Comparison of ENCODE assay signal across 15 mouse cellular contexts in the genomic region with DNA sequence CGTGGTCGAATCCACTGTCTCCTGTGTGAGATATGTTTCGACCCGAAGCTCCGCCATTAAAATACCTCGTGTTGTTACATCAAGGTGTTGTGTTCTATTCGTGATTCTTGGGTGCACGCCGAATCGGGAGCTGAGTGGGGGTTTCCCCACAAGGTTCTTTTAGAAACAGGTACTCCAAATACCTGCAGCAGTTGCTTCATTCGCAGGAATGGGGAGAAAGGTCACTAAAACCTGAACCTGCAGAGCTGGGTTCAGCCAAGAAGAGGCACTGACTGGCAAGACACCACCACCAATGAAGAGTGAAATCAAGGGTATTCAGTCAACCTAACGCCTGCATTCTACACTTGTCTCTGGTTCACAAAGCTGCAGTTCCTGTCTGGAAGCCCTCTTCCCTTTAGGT. TPM values are rescaled to one million over a fixed set of nuclear protein-coding genes. Genes with fewer than 3 reads are reported as not detected.
DNase-seq lines count a peak whose midpoint lies in the region; ATAC-seq and TF ChIP-seq lines count a peak whose summit lies in the region.
"Had no signal": no experiment of that assay in that cellular context is flagged by ENCODE, and none has a peak within 500 bp of the region (broad histone marks: within the 10 kb centered on the region; RNA-seq: fewer than 3 reads in every experiment).

No protein-coding gene starts in this region.

- no peak for TF ChIP-seq CTCF in forebrain, postnatal 0 days (IDR thresholded peaks at IDR 0.05; ENCODE audit: low read depth)

- DNase-seq in kidney, adult 18-20 months, result peak; percentile 33
- no peak for DNase-seq in forebrain, postnatal 0 days
- peak; percentile 32 for DNase-seq in lung, postnatal 14 days
- no peak for DNase-seq in adrenal gland, adult 8-10 months
- DNase-seq in layer of hippocampus, postnatal 14 days (ENCODE audit: low spot score in 2 of 2), result no peak
- DNase-seq in frontal cortex, postnatal 36 days (ENCODE audit: low spot score in 2 of 2), result no peak
- DNase-seq: cerebellum, adult 9-11 months had no signal

- no peaks in the 10 kb centered on the region for H3K27me3 ChIP-seq in kidney, embryonic 16.5 days (ENCODE audit: insufficient read depth, low read length)
- no peaks in the 10 kb centered on the region for H3K27me3 ChIP-seq in forebrain, postnatal 0 days (ENCODE audit: insufficient read depth, low read length)
- no peaks in the 10 kb centered on the region for H3K27me3 ChIP-seq in neural tube, embryonic 14.5 days (ENCODE audit: control insufficient read depth, insufficient read depth, low read length)
- H3K27me3 ChIP-seq: embryonic facial prominence, embryonic 13.5 days; heart, embryonic 15.5 days had no signal

- no peak overlapping the region for H3K4me2 ChIP-seq in kidney, embryonic 16.5 days (replicated peaks; ENCODE audit: low read depth, low read length)
- no peak overlapping the region for H3K4me2 ChIP-seq in forebrain, postnatal 0 days (ENCODE audit: low read depth)
- H3K4me2 ChIP-seq in neural tube, embryonic 14.5 days (ENCODE audit: low read depth, low read length), result 0 out of 2 replicates have a peak overlapping the region, but pooled peaks have one; percentile 47

- H3K4me3 ChIP-seq in kidney, embryonic 16.5 days (ENCODE audit: low read length), result no peak overlapping the region
- H3K4me3 ChIP-seq in forebrain, postnatal 0 days (ENCODE audit: low read depth, low read length), result no peak overlapping the region
- no peak overlapping the region for H3K4me3 ChIP-seq in neural tube, embryonic 14.5 days (ENCODE audit: low read depth, low read length)
- H3K4me3 ChIP-seq: megakaryocyte, embryonic 14.5 days had no signal

- peaks cover 28% of the 10 kb centered on the region for H3K4me1 ChIP-seq in kidney, embryonic 16.5 days (ENCODE audit: insufficient read depth, low read length)
- H3K4me1 ChIP-seq in forebrain, postnatal 0 days (ENCODE audit: insufficient read depth), result peaks cover 16% of the 10 kb centered on the region
- H3K4me1 ChIP-seq in neural tube, embryonic 14.5 days (ENCODE audit: control insufficient read depth, insufficient read depth, low read length), result peaks cover 6% of the 10 kb centered on the region

- H3K9me3 ChIP-seq in kidney, embryonic 16.5 days (ENCODE audit: low read length), result no peaks in the 10 kb centered on the region
- H3K9me3 ChIP-seq in forebrain, postnatal 0 days (ENCODE audit: low read length), result no peaks in the 10 kb centered on the region
- H3K9me3 ChIP-seq in neural tube, embryonic 14.5 days (ENCODE audit: control insufficient read depth, low read length), result no peaks in the 10 kb centered on the region
- H3K9me3 ChIP-seq: embryonic facial prominence, embryonic 13.5 days; heart, embryonic 15.5 days; limb, embryonic 10.5 days; megakaryocyte, embryonic 14.5 days had no signal

- no peaks in the 10 kb centered on the region for H3K36me3 ChIP-seq in kidney, embryonic 16.5 days (ENCODE audit: insufficient read depth, low read length)
- H3K36me3 ChIP-seq in forebrain, postnatal 0 days (ENCODE audit: insufficient read depth), result no peaks in the 10 kb centered on the region
- no peaks in the 10 kb centered on the region for H3K36me3 ChIP-seq in neural tube, embryonic 14.5 days (ENCODE audit: control insufficient read depth, insufficient read depth, low read length)
- H3K36me3 ChIP-seq: embryonic facial prominence, embryonic 13.5 days; heart, embryonic 15.5 days; limb, embryonic 10.5 days had no signal

- no peak overlapping the region for H3K27ac ChIP-seq in kidney, embryonic 16.5 days (ENCODE audit: low read length)
- H3K27ac ChIP-seq in forebrain, postnatal 0 days (ENCODE audit: low read depth, low read length), result peak overlapping the region; percentile 66
- peak overlapping the region; percentile 4; the same call in 1 of the 2 replicates for H3K27ac ChIP-seq in neural tube, embryonic 14.5 days (ENCODE audit: low read depth, low read length)

- ATAC-seq in kidney, embryonic 16.5 days (ENCODE audit: low FRiP score, low TSS enrichment), result no peak
- no peak for ATAC-seq in forebrain, postnatal 0 days
- ATAC-seq in neural tube, embryonic 14.5 days (ENCODE audit: low read depth), result no peak

- H3K9ac ChIP-seq in kidney, embryonic 16.5 days (replicated peaks; ENCODE audit: low read length), result no peak overlapping the region
- H3K9ac ChIP-seq in forebrain, postnatal 0 days, result no peak overlapping the region
- no peak overlapping the region for H3K9ac ChIP-seq in neural tube, embryonic 14.5 days (replicated peaks; ENCODE audit: low read depth, low read length)
- H3K9ac ChIP-seq: heart, embryonic 15.5 days had no signal

- 83% methylated on average over 12 of the region's 12 CpGs for WGBS in kidney, embryonic 16.5 days
- WGBS in forebrain, postnatal 0 days, result 87% methylated on average over 12 of the region's 12 CpGs
- 87% methylated on average over 11 of the region's 12 CpGs for WGBS in neural tube, embryonic 14.5 days

RNA-seq across cellular contexts. Expression of a gene that starts 1.0 kb away (rescaled TPM):
- 69.0 and 69.8 TPM in 2 replicates for polyA plus RNA-seq in kidney, embryonic 16.5 days (2015; fragmentation: Nextera tagmentation; extraction: Ambion mirVana)
- total RNA-seq in forebrain, postnatal 0 days (2014; rRNA removed), result 79.2 and 87.1 TPM in 2 replicates
- 112 and 119 TPM in 2 replicates for polyA plus RNA-seq in forebrain, postnatal 0 days (2015; fragmentation: Nextera tagmentation; extraction: Ambion mirVana)
- polyA plus RNA-seq in neural tube, embryonic 14.5 days (2014; fragmentation: Nextera tagmentation; extraction: Ambion mirVana), result 93.6 and 93.9 TPM in 2 replicates
- 10 to 100 TPM in 3 of 4 experiments, 1 to 10 TPM in 1; 4.8 to 15.3 (median 12.3) TPM for total RNA-seq in adrenal gland, adult 8-10 months (2022)
- total RNA-seq in layer of hippocampus, postnatal 14 days (2021), result 10 to 100 TPM; 20.7 to 23.9 TPM

RNA-seq across cellular contexts. Expression of a gene that starts 20.6 kb away (rescaled TPM):
- polyA plus RNA-seq in kidney, embryonic 16.5 days (2015; fragmentation: Nextera tagmentation; extraction: Ambion mirVana), result 40.9 and 45.5 TPM in 2 replicates
- 14.8 and 17.5 TPM in 2 replicates for total RNA-seq in forebrain, postnatal 0 days (2014; rRNA removed)
- 12.4 and 24.2 TPM in 2 replicates for polyA plus RNA-seq in forebrain, postnatal 0 days (2015; fragmentation: Nextera tagmentation; extraction: Ambion mirVana)
- 11.3 and 13.7 TPM in 2 replicates for polyA plus RNA-seq in neural tube, embryonic 14.5 days (2014; fragmentation: Nextera tagmentation; extraction: Ambion mirVana)
- 10 to 100 TPM; 16.1 to 33.1 (median 23.3) TPM for total RNA-seq in adrenal gland, adult 8-10 months (2022)
- total RNA-seq in layer of hippocampus, postnatal 14 days (2021), result 10 to 100 TPM; 15.0 to 15.3 TPM

RNA-seq across cellular contexts. Expression of a gene that starts 23.6 kb away (rescaled TPM):
- polyA plus RNA-seq in kidney, embryonic 16.5 days (2015; fragmentation: Nextera tagmentation; extraction: Ambion mirVana), result not detected in 2 replicates
- 0.05 and 0.15 TPM in 2 replicates for total RNA-seq in forebrain, postnatal 0 days (2014; rRNA removed)
- polyA plus RNA-seq in forebrain, postnatal 0 days (2015; fragmentation: Nextera tagmentation; extraction: Ambion mirVana), result 0.04 and 0.05 TPM in 2 replicates
- not detected in 2 replicates for polyA plus RNA-seq in neural tube, embryonic 14.5 days (2014; fragmentation: Nextera tagmentation; extraction: Ambion mirVana)
- total RNA-seq in adrenal gland, adult 8-10 months (2022), result not detected
- total RNA-seq in layer of hippocampus, postnatal 14 days (2021), result under 1 TPM in 1 of 2 experiments, not detected in 1; 0.12 TPM
- polyA plus RNA-seq: brain, embryonic 14.5 days; embryonic facial prominence, embryonic 13.5 days; heart, embryonic 15.5 days; large intestine, adult 2 months; limb, embryonic 10.5 days had no signal

RNA-seq across cellular contexts. Expression of a gene that starts 29.9 kb away (rescaled TPM):
- 8.0 and 11.5 TPM in 2 replicates for polyA plus RNA-seq in kidney, embryonic 16.5 days (2015; fragmentation: Nextera tagmentation; extraction: Ambion mirVana)
- 0.31 and 0.86 TPM in 2 replicates for total RNA-seq in forebrain, postnatal 0 days (2014; rRNA removed)
- 0.77 and 1.1 TPM in 2 replicates for polyA plus RNA-seq in forebrain, postnatal 0 days (2015; fragmentation: Nextera tagmentation; extraction: Ambion mirVana)
- 0.47 and 0.59 TPM in 2 replicates for polyA plus RNA-seq in neural tube, embryonic 14.5 days (2014; fragmentation: Nextera tagmentation; extraction: Ambion mirVana)
- 1 to 10 TPM in 2 of 4 experiments, under 1 TPM in 2; 0.56 to 3.5 (median 1.7) TPM for total RNA-seq in adrenal gland, adult 8-10 months (2022)
- 1 to 10 TPM; 2.2 to 4.4 TPM for total RNA-seq in layer of hippocampus, postnatal 14 days (2021)

RNA-seq across cellular contexts. Expression of a gene that starts 30.5 kb away (rescaled TPM):
- polyA plus RNA-seq in kidney, embryonic 16.5 days (2015; fragmentation: Nextera tagmentation; extraction: Ambion mirVana), result not detected in 2 replicates
- not detected in 2 replicates for total RNA-seq in forebrain, postnatal 0 days (2014; rRNA removed)
- not detected in 2 replicates for polyA plus RNA-seq in forebrain, postnatal 0 days (2015; fragmentation: Nextera tagmentation; extraction: Ambion mirVana)
- polyA plus RNA-seq in neural tube, embryonic 14.5 days (2014; fragmentation: Nextera tagmentation; extraction: Ambion mirVana), result not detected in 2 replicates
- total RNA-seq in adrenal gland, adult 8-10 months (2022), result 1 to 10 TPM in 1 of 4 experiments, not detected in 3; 1.2 TPM
- not detected for total RNA-seq in layer of hippocampus, postnatal 14 days (2021)
- polyA plus RNA-seq: embryonic facial prominence, embryonic 13.5 days; heart, embryonic 15.5 days; large intestine, adult 2 months; limb, embryonic 10.5 days had no signal

Comparison
In these comparisons a context has a peak if more than half of its experiments do, and no peak if none do; other contexts are left out.
1. DNase-seq: peak in kidney, adult 18-20 months (single experiment) and lung, postnatal 14 days (single experiment); none in forebrain, postnatal 0 days (single experiment), adrenal gland, adult 8-10 months (single experiment), layer of hippocampus, postnatal 14 days (0 of 2) and frontal cortex, postnatal 36 days (0 of 2).